Mouse (Mus musculus): ENCODE results near the gene Gclc. TPM values are rescaled to one million over a fixed set of nuclear protein-coding genes. Genes with fewer than 3 reads are reported as not detected.
A peak's percentile ranks its signal among the peaks of the same experiment; 100 is the strongest.
"Not testable (repeated sequence)": the region's sequence is repeated elsewhere in the genome, so short reads cannot be mapped to it uniquely, and the experiment has no call there.

The Gclc gene
- polyA plus RNA-seq, 1 experiment from 2014 or later = 29.7 TPM

GRCm38 (mm10) chr9:77732067-77732466 lies 22.3 kb upstream of the Gclc start:
- Histone ChIP-seq H3K27ac (ENCODE audit: low read depth, low read length) (no peak overlapping the region), H3K4me1 (replicated peaks; ENCODE audit: control insufficient read depth, insufficient read depth, low read length) (no peaks in the 10 kb centered on the region), H3K27me3 (replicated peaks; ENCODE audit: control insufficient read depth, insufficient read depth, low read length) (no peaks in the 10 kb centered on the region), H3K9me3 (ENCODE audit: control insufficient read depth, low read length) (no peaks in the 10 kb centered on the region), H3K4me2 (no peak overlapping the region), H3K4me3 (ENCODE audit: low read depth, low read length) (no peak overlapping the region), H3K36me3 (ENCODE audit: control insufficient read depth, insufficient read depth, low read length) (no peaks in the 10 kb centered on the region), H3K9ac (ENCODE audit: low read depth, low read length) (no peak overlapping the region)
- no peak for ATAC-seq (replicated peaks; ENCODE audit: low FRiP score)
- 56% methylated on average over 3 of the region's 3 CpGs for WGBS
- no peak for DNase-seq (ENCODE audit: low spot score)

- Histone ChIP-seq H3K9ac (ENCODE audit: low read depth, low read length) (no peak overlapping the region), H3K4me3 (ENCODE audit: low read depth, low read length) (no peak overlapping the region), H3K27me3 (replicated peaks; ENCODE audit: control insufficient read depth, insufficient read depth, low read length) (no peaks in the 10 kb centered on the region), H3K4me1 (replicated peaks; ENCODE audit: control insufficient read depth, insufficient read depth, low read length) (no peaks in the 10 kb centered on the region), H3K27ac (ENCODE audit: low read depth, low read length) (no peak overlapping the region), H3K36me3 (ENCODE audit: control insufficient read depth, insufficient read depth, low read length) (no peaks in the 10 kb centered on the region), H3K4me2 (no peak overlapping the region), H3K9me3 (ENCODE audit: control insufficient read depth, low read length) (no peaks in the 10 kb centered on the region)
- WGBS = 46% methylated on average over 6 of the region's 6 CpGs
- no peak for ATAC-seq (replicated peaks; ENCODE audit: low FRiP score)
- DNase-seq (ENCODE audit: low spot score) = no peak
Observed at GRCm38 (mm10) chr9:77737298-77738041, 16.9 kb upstream of the Gclc start.

DNA sequence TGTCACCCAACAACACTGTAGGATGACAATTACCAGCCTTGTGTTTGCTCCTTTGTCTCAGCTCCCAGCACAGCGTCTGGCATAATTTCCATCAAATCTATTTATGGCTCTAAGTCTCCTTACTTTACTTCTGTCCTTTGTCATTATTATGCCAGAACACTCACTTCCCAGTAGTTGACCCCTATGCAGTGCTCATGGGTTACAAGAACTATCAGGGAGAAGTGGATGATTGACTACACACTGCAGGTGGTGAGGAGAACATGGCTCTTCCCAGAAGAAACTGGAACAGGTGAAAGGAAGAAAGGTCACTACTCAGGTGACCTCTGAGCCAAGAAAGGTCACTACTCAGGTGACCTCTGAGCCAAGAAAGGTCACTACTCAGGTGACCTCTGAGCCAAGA lies 12.9 kb upstream of the Gclc start:
- Histone ChIP-seq H3K9me3 (ENCODE audit: control insufficient read depth, low read length) (no peaks in the 10 kb centered on the region), H3K4me2 (no peak overlapping the region), H3K36me3 (ENCODE audit: control insufficient read depth, insufficient read depth, low read length) (no peaks in the 10 kb centered on the region), H3K27ac (ENCODE audit: low read depth, low read length) (no peak overlapping the region), H3K4me1 (replicated peaks; ENCODE audit: control insufficient read depth, insufficient read depth, low read length) (no peaks in the 10 kb centered on the region), H3K27me3 (replicated peaks; ENCODE audit: control insufficient read depth, insufficient read depth, low read length) (no peaks in the 10 kb centered on the region), H3K4me3 (ENCODE audit: low read depth, low read length) (no peak overlapping the region), H3K9ac (ENCODE audit: low read depth, low read length) (no peak overlapping the region)
- no peak for ATAC-seq (replicated peaks; ENCODE audit: low FRiP score)
- 81% methylated on average over 1 of the region's 1 CpGs for WGBS
- DNase-seq (ENCODE audit: low spot score) = no peak

DNA sequence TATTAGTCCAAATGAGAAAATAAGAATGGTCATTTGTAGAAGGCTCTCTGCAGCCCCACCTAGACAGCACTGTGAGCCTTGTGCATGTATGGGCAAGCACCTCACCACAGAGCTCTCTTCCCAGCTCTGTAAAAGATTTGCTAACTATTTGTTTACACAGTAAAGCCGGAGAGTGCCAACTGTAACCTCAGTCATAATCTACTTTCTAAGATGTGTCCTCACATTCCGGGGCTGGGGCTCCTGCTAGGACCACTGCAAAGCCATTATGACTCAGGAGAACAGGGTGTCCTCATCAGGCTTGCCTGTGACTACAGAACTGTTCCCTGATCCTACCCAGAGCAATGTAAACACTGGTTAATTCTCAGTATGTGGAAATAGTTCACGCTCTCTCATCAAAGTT lies 9.5 kb upstream of the Gclc start:
- H3K4me1 ChIP-seq (replicated peaks; ENCODE audit: control insufficient read depth, insufficient read depth, low read length) = 0 out of 2 replicates have a peak, but pooled peaks cover under 1% of the 10 kb centered on the region
- ATAC-seq (replicated peaks; ENCODE audit: low FRiP score) = no peak
- no peak overlapping the region for H3K4me3 ChIP-seq (ENCODE audit: low read depth, low read length)
- WGBS = 51% methylated on average over 3 of the region's 3 CpGs
- no peaks in the 10 kb centered on the region for H3K36me3 ChIP-seq (ENCODE audit: control insufficient read depth, insufficient read depth, low read length)
- no peak overlapping the region for H3K4me2 ChIP-seq
- H3K27me3 ChIP-seq (replicated peaks; ENCODE audit: control insufficient read depth, insufficient read depth, low read length) = no peaks in the 10 kb centered on the region
- H3K27ac ChIP-seq (ENCODE audit: low read depth, low read length) = no peak overlapping the region
- H3K9me3 ChIP-seq (ENCODE audit: control insufficient read depth, low read length) = no peaks in the 10 kb centered on the region
- H3K9ac ChIP-seq (ENCODE audit: low read depth, low read length) = no peak overlapping the region
- no peak for DNase-seq (ENCODE audit: low spot score)

- H3K36me3 ChIP-seq (ENCODE audit: control insufficient read depth, insufficient read depth, low read length) = no peaks in the 10 kb centered on the region
- no peaks in the 10 kb centered on the region for H3K9me3 ChIP-seq (ENCODE audit: control insufficient read depth, low read length)
- DNase-seq (ENCODE audit: low spot score) (no peak), ATAC-seq (replicated peaks; ENCODE audit: low FRiP score) (no peak)
- H3K4me2 ChIP-seq = no peak overlapping the region
- peaks cover 2% of the 10 kb centered on the region; the same call in 1 of the 2 replicates for H3K4me1 ChIP-seq (replicated peaks; ENCODE audit: control insufficient read depth, insufficient read depth, low read length)
- H3K27ac ChIP-seq (ENCODE audit: low read depth, low read length) = no peak overlapping the region
- H3K27me3 ChIP-seq (replicated peaks; ENCODE audit: control insufficient read depth, insufficient read depth, low read length) = no peaks in the 10 kb centered on the region
- whole genome bisulfite sequencing = 33% methylated on average over 2 of the region's 2 CpGs
- H3K4me3 ChIP-seq (ENCODE audit: low read depth, low read length) = no peak overlapping the region
- H3K9ac ChIP-seq (ENCODE audit: low read depth, low read length) = no peak overlapping the region
Observed at GRCm38 (mm10) chr9:77746315-77746714, 8.0 kb upstream of the Gclc start.

DNA sequence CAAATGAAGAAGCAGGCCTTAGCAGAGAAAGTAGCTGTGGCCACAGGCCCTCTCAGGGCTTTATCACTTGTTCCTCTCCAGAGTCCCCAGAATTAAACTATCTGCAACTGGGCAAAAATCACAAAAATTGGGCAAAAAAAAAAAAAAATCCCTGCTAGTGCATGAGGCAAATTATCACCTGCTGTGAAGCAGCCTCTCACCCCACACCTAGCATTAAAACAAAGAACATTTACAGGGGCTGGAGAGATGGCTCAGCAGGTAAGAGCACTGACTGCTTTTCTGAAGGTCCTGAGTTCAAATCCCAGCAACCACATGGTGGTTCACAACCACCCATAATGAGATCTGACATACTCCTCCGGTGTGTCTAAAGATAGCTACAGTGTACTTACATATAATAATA lies 6.0 kb upstream of the Gclc start:
- not testable (repeated sequence) for H3K4me2 ChIP-seq; H3K9ac ChIP-seq (ENCODE audit: low read depth, low read length); H3K27ac ChIP-seq (ENCODE audit: low read depth, low read length); H3K4me1 ChIP-seq (replicated peaks; ENCODE audit: control insufficient read depth, insufficient read depth, low read length); H3K27me3 ChIP-seq (replicated peaks; ENCODE audit: control insufficient read depth, insufficient read depth, low read length); H3K36me3 ChIP-seq (ENCODE audit: control insufficient read depth, insufficient read depth, low read length); DNase-seq (ENCODE audit: low spot score); H3K4me3 ChIP-seq (ENCODE audit: low read depth, low read length); H3K9me3 ChIP-seq (ENCODE audit: control insufficient read depth, low read length); ATAC-seq (replicated peaks; ENCODE audit: low FRiP score)
- WGBS = 84% methylated on average over 1 of the region's 1 CpGs

- ATAC-seq (replicated peaks; ENCODE audit: low FRiP score) = peak; percentile 84
- Histone ChIP-seq H3K4me3 (ENCODE audit: low read depth, low read length) (peak overlapping the region; percentile 53), H3K4me2 (peak overlapping the region; percentile 83), H3K27me3 (replicated peaks; ENCODE audit: control insufficient read depth, insufficient read depth, low read length) (no peaks in the 10 kb centered on the region), H3K4me1 (replicated peaks; ENCODE audit: control insufficient read depth, insufficient read depth, low read length) (peaks cover 2% of the 10 kb centered on the region; the same call in 1 of the 2 replicates), H3K27ac (ENCODE audit: low read depth, low read length) (peak overlapping the region; percentile 82), H3K9me3 (ENCODE audit: control insufficient read depth, low read length) (no peaks in the 10 kb centered on the region), H3K36me3 (ENCODE audit: control insufficient read depth, insufficient read depth, low read length) (no peaks in the 10 kb centered on the region), H3K9ac (ENCODE audit: low read depth, low read length) (peak overlapping the region; percentile 71)
- DNase-seq (ENCODE audit: low spot score) = peak; percentile 88
- WGBS = under 1% methylated on average over 77 of the region's 79 CpGs
Observed at GRCm38 (mm10) chr9:77750133-77751060, 3.9 kb upstream of the Gclc start.

DNA sequence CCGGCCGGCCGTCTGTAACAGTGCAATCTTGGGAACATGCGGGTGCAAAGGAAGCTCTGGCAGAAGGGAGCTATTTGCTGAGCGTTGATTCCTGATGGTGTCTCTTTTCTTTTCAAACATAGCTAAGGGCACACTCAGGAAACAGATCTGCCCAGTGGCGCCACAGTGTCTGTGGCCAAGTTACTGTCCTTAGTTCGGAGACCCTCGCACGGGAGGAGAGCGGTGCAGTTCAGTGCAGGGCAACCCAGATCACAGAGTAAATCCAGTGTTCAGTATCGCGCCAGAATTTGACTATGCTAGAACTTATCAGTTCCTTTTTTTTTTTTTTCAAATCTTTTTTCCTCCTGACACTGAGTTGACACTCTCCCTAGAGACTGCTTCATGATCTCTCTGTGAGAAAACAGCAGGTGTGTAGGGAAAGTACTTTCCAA lies 3.2 kb upstream of the Gclc start:
- Histone ChIP-seq H3K4me1 (replicated peaks; ENCODE audit: control insufficient read depth, insufficient read depth, low read length) (peaks cover 2% of the 10 kb centered on the region; the same call in 1 of the 2 replicates), H3K4me3 (ENCODE audit: low read depth, low read length) (peak overlapping the region; percentile 53), H3K27me3 (replicated peaks; ENCODE audit: control insufficient read depth, insufficient read depth, low read length) (no peaks in the 10 kb centered on the region), H3K9me3 (ENCODE audit: control insufficient read depth, low read length) (no peaks in the 10 kb centered on the region), H3K9ac (ENCODE audit: low read depth, low read length) (peak overlapping the region; percentile 71), H3K4me2 (peak overlapping the region; percentile 83), H3K36me3 (ENCODE audit: control insufficient read depth, insufficient read depth, low read length) (no peaks in the 10 kb centered on the region), H3K27ac (ENCODE audit: low read depth, low read length) (peak overlapping the region; percentile 82)
- DNase-seq (ENCODE audit: low spot score) = no peak
- no peak for ATAC-seq (replicated peaks; ENCODE audit: low FRiP score)
- 0% methylated on average over 12 of the region's 12 CpGs for whole genome bisulfite sequencing

Data from liver, embryonic 11.5 days (tissue).